Mouse (Mus musculus): ENCODE data around the gene Itm2c. TPM values are rescaled to one million over a fixed set of nuclear protein-coding genes. Genes with fewer than 3 reads are reported as not detected.

The Itm2c gene
- polyA plus RNA-seq, 2 experiments: 22.0 to 27.2 TPM

GRCm38 (mm10) chr1:85864383-85864782 lies 29.7 kb upstream of the Itm2c start:
- no peak overlapping the region for H3K27ac ChIP-seq
- no peak overlapping the region for H3K9ac ChIP-seq (replicated peaks)
- no peaks in the 10 kb centered on the region for H3K27me3 ChIP-seq (ENCODE audit: control insufficient read depth, insufficient read depth, low read length)
- ATAC-seq (ENCODE audit: insufficient read depth) (peak; percentile 66; the same call in 1 of the 2 replicates), DNase-seq (ENCODE audit: low read depth in 3 of 3, low spot score in 3 of 3) (no peak)
- H3K4me3 ChIP-seq (ENCODE audit: insufficient read depth in 1 of 2, low read depth in 2 of 2, low read length in 2 of 2): no peak overlapping the region
- H3K9me3 ChIP-seq (ENCODE audit: control insufficient read depth, low read length): no peaks in the 10 kb centered on the region
- TF ChIP-seq EP300 (IDR thresholded peaks at IDR 0.05; ENCODE audit: low read depth) (no peak), CTCF (IDR thresholded peaks at IDR 0.05; ENCODE audit: low read depth) (no peak)
- no peaks in the 10 kb centered on the region for H3K36me3 ChIP-seq (replicated peaks; ENCODE audit: control insufficient read depth, insufficient read depth, low read depth)
- H3K4me2 ChIP-seq (ENCODE audit: low read depth): no peak overlapping the region
- no peaks in the 10 kb centered on the region for H3K4me1 ChIP-seq (replicated peaks; ENCODE audit: control insufficient read depth in 2 of 2, insufficient read depth in 2 of 2, low read length in 1 of 2)
- 78% methylated on average over 8 of the region's 10 CpGs for WGBS (ENCODE audit: insufficient replicate concordance)

- 72% methylated on average over 7 of the region's 7 CpGs for WGBS (ENCODE audit: insufficient replicate concordance)
- no peak overlapping the region for H3K4me3 ChIP-seq (ENCODE audit: insufficient read depth in 1 of 2, low read depth in 2 of 2, low read length in 2 of 2)
- H3K36me3 ChIP-seq (replicated peaks; ENCODE audit: control insufficient read depth, insufficient read depth, low read depth): no peaks in the 10 kb centered on the region
- H3K4me1 ChIP-seq (replicated peaks; ENCODE audit: control insufficient read depth in 2 of 2, insufficient read depth in 2 of 2, low read length in 1 of 2): no peaks in the 10 kb centered on the region
- no peak overlapping the region for H3K9ac ChIP-seq (replicated peaks)
- no peak overlapping the region for H3K27ac ChIP-seq
- DNase-seq (ENCODE audit: low read depth in 3 of 3, low spot score in 3 of 3): no peak
- no peak for TF ChIP-seq CTCF (IDR thresholded peaks at IDR 0.05; ENCODE audit: low read depth)
- no peak for TF ChIP-seq EP300 (IDR thresholded peaks at IDR 0.05; ENCODE audit: low read depth)
- ATAC-seq (ENCODE audit: insufficient read depth): no peak
- H3K27me3 ChIP-seq (ENCODE audit: control insufficient read depth, insufficient read depth, low read length): no peaks in the 10 kb centered on the region
- H3K9me3 ChIP-seq (ENCODE audit: control insufficient read depth, low read length): no peaks in the 10 kb centered on the region
- no peak overlapping the region for H3K4me2 ChIP-seq (ENCODE audit: low read depth)
Observed at GRCm38 (mm10) chr1:85870001-85870400, 24.1 kb upstream of the Itm2c start.

- ATAC-seq (ENCODE audit: insufficient read depth): no peak
Observed at GRCm38 (mm10) chr1:85870546-85870945, 23.5 kb upstream of the Itm2c start.

GRCm38 (mm10) chr1:85882003-85882402 lies 12.1 kb upstream of the Itm2c start:
- ATAC-seq (ENCODE audit: insufficient read depth) (no peak), DNase-seq (ENCODE audit: low read depth in 3 of 3, low spot score in 3 of 3) (no peak)
- TF ChIP-seq EP300 (IDR thresholded peaks at IDR 0.05; ENCODE audit: low read depth) (no peak), CTCF (IDR thresholded peaks at IDR 0.05; ENCODE audit: low read depth) (no peak)
- Histone ChIP-seq H3K27me3 (ENCODE audit: control insufficient read depth, insufficient read depth, low read length) (no peaks in the 10 kb centered on the region), H3K36me3 (replicated peaks; ENCODE audit: control insufficient read depth, insufficient read depth, low read depth) (no peaks in the 10 kb centered on the region), H3K4me3 (ENCODE audit: insufficient read depth in 1 of 2, low read depth in 2 of 2, low read length in 2 of 2) (no peak overlapping the region), H3K4me2 (ENCODE audit: low read depth) (no peak overlapping the region), H3K4me1 (replicated peaks; ENCODE audit: control insufficient read depth in 2 of 2, insufficient read depth in 2 of 2, low read length in 1 of 2) (no peaks in the 10 kb centered on the region), H3K9me3 (ENCODE audit: control insufficient read depth, low read length) (no peaks in the 10 kb centered on the region), H3K27ac (no peak overlapping the region), H3K9ac (replicated peaks) (no peak overlapping the region)
- WGBS (ENCODE audit: insufficient replicate concordance): 77% methylated on average over 12 of the region's 12 CpGs

More at GRCm38 (mm10) chr1:85870546-85870945, 23.5 kb upstream of the Itm2c start:
- Histone ChIP-seq H3K9ac (replicated peaks) (no peak overlapping the region), H3K4me2 (ENCODE audit: low read depth) (no peak overlapping the region), H3K36me3 (replicated peaks; ENCODE audit: control insufficient read depth, insufficient read depth, low read depth) (no peaks in the 10 kb centered on the region), H3K9me3 (ENCODE audit: control insufficient read depth, low read length) (no peaks in the 10 kb centered on the region), H3K4me1 (replicated peaks; ENCODE audit: control insufficient read depth in 2 of 2, insufficient read depth in 2 of 2, low read length in 1 of 2) (no peaks in the 10 kb centered on the region), H3K27ac (no peak overlapping the region), H3K4me3 (ENCODE audit: insufficient read depth in 1 of 2, low read depth in 2 of 2, low read length in 2 of 2) (no peak overlapping the region), H3K27me3 (ENCODE audit: control insufficient read depth, insufficient read depth, low read length) (no peaks in the 10 kb centered on the region)
- no peak for DNase-seq (ENCODE audit: low read depth in 3 of 3, low spot score in 3 of 3)
- no peak for TF ChIP-seq EP300 (IDR thresholded peaks at IDR 0.05; ENCODE audit: low read depth)
- TF ChIP-seq CTCF (IDR thresholded peaks at IDR 0.05; ENCODE audit: low read depth): no peak
- 49% methylated on average over 2 of the region's 2 CpGs for WGBS (ENCODE audit: insufficient replicate concordance)

- Histone ChIP-seq H3K9me3 (ENCODE audit: control insufficient read depth, low read length) (no peaks in the 10 kb centered on the region), H3K4me1 (replicated peaks; ENCODE audit: control insufficient read depth in 2 of 2, insufficient read depth in 2 of 2, low read length in 1 of 2) (no peaks in the 10 kb centered on the region), H3K27ac (no peak overlapping the region), H3K9ac (replicated peaks) (no peak overlapping the region), H3K36me3 (replicated peaks; ENCODE audit: control insufficient read depth, insufficient read depth, low read depth) (no peaks in the 10 kb centered on the region), H3K4me3 (ENCODE audit: insufficient read depth in 1 of 2, low read depth in 2 of 2, low read length in 2 of 2) (no peak overlapping the region), H3K27me3 (ENCODE audit: control insufficient read depth, insufficient read depth, low read length) (no peaks in the 10 kb centered on the region), H3K4me2 (ENCODE audit: low read depth) (no peak overlapping the region)
- no peak for DNase-seq (ENCODE audit: low read depth in 3 of 3, low spot score in 3 of 3)
- ATAC-seq (ENCODE audit: insufficient read depth): no peak
- WGBS (ENCODE audit: insufficient replicate concordance): 71% methylated on average over 7 of the region's 7 CpGs
- TF ChIP-seq EP300 (IDR thresholded peaks at IDR 0.05; ENCODE audit: low read depth) (no peak), CTCF (IDR thresholded peaks at IDR 0.05; ENCODE audit: low read depth) (no peak)
Observed at GRCm38 (mm10) chr1:85887221-85887620, 6.9 kb upstream of the Itm2c start.

Measured in liver, embryonic 14.5 days (tissue).